Mouse (Mus musculus) megakaryocyte-erythroid progenitor cell, adult 5-6 weeks (primary cell): Measurements from ENCODE around the gene Txk. TPM values are rescaled to one million over a fixed set of nuclear protein-coding genes. Genes with fewer than 3 reads are reported as not detected.

Source experiments
- ATAC-seq: replicated peaks from 2 replicates; pipeline ENCODE4 v1.8.0; 2016; ENCODE audit warnings: mild to moderate bottlenecking, inconsistent platforms; ENCODE audit not compliant: severe bottlenecking, poor library complexity, low FRiP score, low TSS enrichment
- total RNA-seq, 2 experiments: library from RNA; stranded (forward) in 1 of 2; stranded (reverse) in 1 of 2; fragments of 200-1000, 215-1000 nt in 1 of 2; fragments of >200 nt in 1 of 2; fragmentation: Nextera tagmentation in 1 of 2; gene quantifications; 2 replicates each; pipeline ENCODE4 v1.2.3; 2014 to 2017

Gene Txk
- total RNA-seq, 2 experiments from 2014 or later: 0.96 to 1.2 TPM

DNA sequence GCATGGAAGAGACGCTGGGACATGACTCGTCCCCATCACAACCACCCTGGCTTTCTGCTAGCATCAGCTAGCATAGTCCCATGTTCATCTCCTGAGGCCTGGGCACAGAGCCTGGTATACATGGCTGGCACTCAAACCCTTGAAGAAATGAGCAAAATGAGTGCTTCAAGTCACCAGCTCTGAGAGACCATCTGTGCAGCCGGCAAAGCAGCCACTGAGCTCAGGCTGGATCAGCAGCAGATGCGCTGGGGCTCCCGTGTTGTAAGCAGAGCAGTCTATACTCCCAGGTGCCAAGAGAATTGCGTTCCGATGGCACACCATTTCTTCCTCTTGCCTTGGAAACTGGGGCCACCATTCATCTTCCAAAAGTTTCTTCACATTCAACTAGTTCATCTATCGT lies 3.4 kb upstream of the Txk start:
- no peak for ATAC-seq

- ATAC-seq: no peak
Observed at GRCm38 (mm10) chr5:72755035-72755434, 2.5 kb upstream of the Txk start.

DNA sequence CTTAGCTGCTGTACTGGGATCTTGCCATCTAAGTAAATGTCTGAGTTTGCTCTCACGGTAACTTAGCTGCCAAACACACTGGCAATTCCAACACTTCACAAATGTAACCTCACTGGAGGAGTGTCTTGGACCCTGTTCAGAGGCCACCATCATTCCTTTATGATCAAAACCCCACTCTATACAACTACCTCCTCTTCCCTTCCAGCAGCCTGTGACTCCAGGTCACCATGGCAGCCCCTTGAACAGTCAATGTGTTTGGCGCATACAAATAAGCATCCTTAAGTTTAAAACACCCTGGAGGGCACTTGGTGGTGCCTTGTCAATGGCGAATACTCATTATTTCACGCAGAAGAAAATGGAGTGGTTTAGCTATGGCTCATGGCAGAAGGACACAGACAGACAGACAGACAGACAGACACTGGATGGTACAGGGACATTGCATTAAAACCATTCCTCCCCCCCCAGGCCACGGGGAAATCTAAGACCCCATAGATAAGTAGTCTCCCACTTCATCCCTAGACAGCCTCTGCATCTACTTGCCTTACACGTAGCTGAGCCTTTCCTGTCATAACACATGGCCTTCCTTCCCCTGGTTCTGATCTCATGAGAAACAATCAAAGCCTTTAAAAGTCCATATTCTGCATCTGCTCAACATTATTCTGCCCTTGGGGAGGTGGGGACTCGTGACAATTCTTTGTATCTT lies 1.4 kb downstream of the Txk start:
- no peak for ATAC-seq

- no peak for ATAC-seq
Observed at GRCm38 (mm10) chr5:72750226-72750625, 2.4 kb downstream of the Txk start.

GRCm38 (mm10) chr5:72748659-72749265 lies 3.8 kb downstream of the Txk start:
- no peak for ATAC-seq

- no peak for ATAC-seq
Observed at GRCm38 (mm10) chr5:72747384-72747783, 5.2 kb downstream of the Txk start.

GRCm38 (mm10) chr5:72746461-72746860 lies 6.1 kb downstream of the Txk start:
- ATAC-seq: no peak

- ATAC-seq: no peak
Observed at GRCm38 (mm10) chr5:72743103-72743502, 9.5 kb downstream of the Txk start.

DNA sequence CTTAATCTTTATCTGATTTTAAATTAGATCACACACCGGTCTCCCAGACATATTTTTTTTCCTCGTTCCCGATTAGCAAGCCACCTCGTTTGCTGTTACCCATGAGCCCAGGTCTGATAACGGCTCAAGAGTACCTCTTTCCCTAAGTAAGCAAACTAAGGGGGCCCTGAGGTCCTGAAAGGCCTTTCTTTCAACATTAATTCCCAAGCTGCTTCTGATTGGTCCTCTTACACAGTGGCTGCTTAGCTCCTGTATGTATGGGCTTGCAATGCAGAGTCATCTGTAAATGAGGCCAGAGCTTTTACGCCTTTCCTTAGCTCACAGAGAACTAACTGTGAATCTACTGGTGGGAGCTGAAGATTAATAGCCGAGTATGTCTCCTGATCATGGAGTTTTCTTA lies 15.7 kb downstream of the Txk start:
- no peak for ATAC-seq

GRCm38 (mm10) chr5:72736437-72736836 lies 16.1 kb downstream of the Txk start:
- peak; percentile 30; the same call in 1 of the 2 replicates for ATAC-seq

- ATAC-seq: peak; percentile 51; the same call in 1 of the 2 replicates
Observed at GRCm38 (mm10) chr5:72735763-72736162, 16.8 kb downstream of the Txk start.

- ATAC-seq: no peak
Observed at GRCm38 (mm10) chr5:72732885-72733284, 19.7 kb downstream of the Txk start.

DNA sequence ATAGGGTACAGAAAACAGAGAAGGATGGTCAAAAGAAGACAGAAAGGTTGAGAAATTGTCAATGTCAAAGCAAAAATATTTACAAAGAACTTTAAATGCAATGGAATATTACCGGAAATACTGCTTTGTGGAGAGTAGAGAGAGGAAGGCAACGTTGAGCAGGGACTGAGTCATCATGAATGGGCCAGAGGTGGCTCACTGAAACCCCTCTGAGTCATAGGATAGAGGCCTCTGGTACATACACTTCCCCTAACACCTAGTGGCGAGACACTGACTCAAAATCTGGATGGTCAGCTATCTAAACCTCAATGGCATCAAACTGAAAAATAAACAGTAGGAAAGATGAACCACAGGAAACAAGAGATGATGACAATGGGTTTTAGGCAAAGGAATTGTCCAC lies 27.2 kb downstream of the Txk start:
- ATAC-seq: no peak

- no peak for ATAC-seq
Observed at GRCm38 (mm10) chr5:72723429-72723828, 29.1 kb downstream of the Txk start.

- ATAC-seq: no peak
Observed at GRCm38 (mm10) chr5:72720587-72720986, 32.0 kb downstream of the Txk start.

GRCm38 (mm10) chr5:72710572-72711278 lies 41.9 kb downstream of the Txk start:
- ATAC-seq: peak; percentile 73

GRCm38 (mm10) chr5:72709976-72710375 lies 42.6 kb downstream of the Txk start:
- ATAC-seq: no peak

- ATAC-seq: no peak
Observed at GRCm38 (mm10) chr5:72709451-72709850, 43.1 kb downstream of the Txk start.

DNA sequence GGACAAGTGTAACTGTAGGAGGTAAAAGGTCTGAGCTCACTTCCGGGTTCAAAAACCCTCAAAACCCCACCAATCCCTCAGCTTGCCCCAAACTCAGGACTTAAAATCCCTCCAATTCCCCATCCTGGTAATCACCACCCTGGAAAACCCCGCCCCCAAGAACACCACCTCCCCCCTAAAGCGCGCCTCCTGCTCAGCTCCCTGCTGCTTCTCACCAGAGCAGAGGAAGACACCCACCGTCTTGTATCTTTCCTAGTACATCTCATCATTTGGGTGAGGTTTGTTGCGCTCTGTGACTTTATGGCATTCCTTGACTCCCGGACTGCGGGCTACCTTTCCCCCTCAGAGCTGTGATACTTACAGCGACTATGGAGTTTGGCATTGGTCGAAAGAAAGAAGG lies 45.9 kb downstream of the Txk start:
- ATAC-seq: no peak

DNA sequence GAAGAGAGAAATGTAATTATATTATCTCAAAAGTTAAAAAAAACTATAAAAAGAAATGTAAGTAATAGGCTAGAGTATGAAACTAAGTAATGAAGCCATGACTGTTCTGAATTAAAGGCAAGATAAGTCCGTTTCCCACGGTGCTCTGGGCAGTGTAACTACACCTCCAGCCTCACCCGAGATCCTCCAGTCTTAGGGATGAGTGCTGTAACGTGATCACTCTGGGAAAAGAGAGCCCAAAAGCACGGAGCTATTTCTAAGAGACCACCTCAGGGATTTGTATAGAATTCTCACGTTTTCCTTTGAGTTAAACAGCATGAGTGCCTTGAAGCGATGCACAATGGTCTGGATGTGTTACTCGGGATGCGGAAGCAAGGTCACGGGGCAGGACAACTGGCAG lies 46.5 kb downstream of the Txk start:
- ATAC-seq: no peak

- no peak for ATAC-seq
Observed at GRCm38 (mm10) chr5:72702202-72702601, 50.4 kb downstream of the Txk start.
